15 mouse cellular contexts compared by ENCODE assay signal in the genomic region with DNA sequence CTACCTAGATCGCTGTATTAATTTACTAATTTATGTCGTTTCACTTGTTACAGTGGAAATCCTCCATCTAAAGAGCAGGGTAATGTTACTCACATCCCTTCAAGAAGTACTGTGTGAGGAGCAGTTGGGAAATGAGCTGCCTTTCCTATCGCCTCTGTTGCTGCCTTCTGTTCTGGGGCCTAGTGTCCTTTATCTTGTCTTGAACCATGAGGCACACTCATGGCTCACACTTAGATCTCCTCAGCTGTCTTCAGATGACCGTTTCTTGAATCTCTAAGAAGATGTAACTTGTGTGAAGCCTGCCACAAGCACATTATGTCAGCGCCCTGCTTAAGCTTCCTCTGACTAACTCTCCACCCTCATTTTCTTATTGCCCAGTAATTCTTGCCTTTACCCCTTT.
DNase-seq lines count a peak whose midpoint lies in the region; ATAC-seq and TF ChIP-seq lines count a peak whose summit lies in the region.
"Had no signal": no experiment of that assay in that cellular context is flagged by ENCODE, and none has a peak within 500 bp of the region (broad histone marks: within the 10 kb centered on the region; RNA-seq: fewer than 3 reads in every experiment).

No protein-coding gene starts in this region.

- ATAC-seq in heart, embryonic 12.5 days (ENCODE audit: insufficient number of reproducible peaks, low FRiP score): no peak
- ATAC-seq in lung, embryonic 14.5 days (ENCODE audit: insufficient read depth): no peak
- no peak for ATAC-seq in stomach, embryonic 14.5 days (ENCODE audit: insufficient number of reproducible peaks, insufficient read depth, low FRiP score, low read depth)
- ATAC-seq: hindbrain, embryonic 16.5 days; midbrain, embryonic 15.5 days had no signal

- H3K9ac ChIP-seq in heart, embryonic 12.5 days: no peak overlapping the region
- H3K9ac ChIP-seq in lung, embryonic 14.5 days: no peak overlapping the region
- no peak overlapping the region for H3K9ac ChIP-seq in stomach, embryonic 14.5 days (replicated peaks; ENCODE audit: low read depth, low read length)
- H3K9ac ChIP-seq: midbrain, embryonic 15.5 days had no signal

- H3K4me3 ChIP-seq in heart, embryonic 12.5 days: no peak overlapping the region
- no peak overlapping the region for H3K4me3 ChIP-seq in lung, embryonic 14.5 days (ENCODE audit: low read depth, low read length)
- H3K4me3 ChIP-seq in stomach, embryonic 14.5 days (ENCODE audit: low read depth, low read length): no peak overlapping the region
- H3K4me3 ChIP-seq: layer of hippocampus, adult 2 months; midbrain, embryonic 15.5 days had no signal

- peak overlapping the region; percentile 29 for H3K27ac ChIP-seq in heart, embryonic 12.5 days (ENCODE audit: poor library complexity, severe bottlenecking)
- 0 out of 2 replicates have a peak overlapping the region, but pooled peaks have one; percentile 22 for H3K27ac ChIP-seq in lung, embryonic 14.5 days (ENCODE audit: low read depth)
- H3K27ac ChIP-seq in stomach, embryonic 14.5 days (ENCODE audit: low read length): peak overlapping the region; percentile 21; the same call in 1 of the 2 replicates
- H3K27ac ChIP-seq: midbrain, embryonic 15.5 days had no signal

- no peak overlapping the region for H3K4me2 ChIP-seq in heart, embryonic 12.5 days
- H3K4me2 ChIP-seq in lung, embryonic 14.5 days: no peak overlapping the region
- H3K4me2 ChIP-seq in stomach, embryonic 14.5 days (replicated peaks; ENCODE audit: low read depth, low read length): no peak overlapping the region
- H3K4me2 ChIP-seq: midbrain, embryonic 15.5 days had no signal

- no peaks in the 10 kb centered on the region for H3K9me3 ChIP-seq in heart, embryonic 12.5 days (replicated peaks)
- no peaks in the 10 kb centered on the region for H3K9me3 ChIP-seq in lung, embryonic 14.5 days (ENCODE audit: low read depth, low read length)
- no peaks in the 10 kb centered on the region for H3K9me3 ChIP-seq in stomach, embryonic 14.5 days (ENCODE audit: control insufficient read depth, low read depth, low read length)
- H3K9me3 ChIP-seq: midbrain, embryonic 15.5 days had no signal

- no peaks in the 10 kb centered on the region for H3K27me3 ChIP-seq in heart, embryonic 12.5 days (replicated peaks)
- no peaks in the 10 kb centered on the region for H3K27me3 ChIP-seq in lung, embryonic 14.5 days (ENCODE audit: insufficient read depth, low read length)
- H3K27me3 ChIP-seq in stomach, embryonic 14.5 days (ENCODE audit: control insufficient read depth, insufficient read depth, low read length): no peaks in the 10 kb centered on the region
- H3K27me3 ChIP-seq: midbrain, embryonic 15.5 days had no signal

- WGBS in heart, embryonic 12.5 days: 63% methylated on average over 5 of the region's 5 CpGs
- 80% methylated on average over 5 of the region's 5 CpGs for WGBS in lung, embryonic 14.5 days
- WGBS in stomach, embryonic 14.5 days: 84% methylated on average over 5 of the region's 5 CpGs

- peaks cover 48% of the 10 kb centered on the region for H3K4me1 ChIP-seq in heart, embryonic 12.5 days (replicated peaks)
- peaks cover 11% of the 10 kb centered on the region for H3K4me1 ChIP-seq in lung, embryonic 14.5 days (ENCODE audit: insufficient read depth)
- peaks cover 19% of the 10 kb centered on the region for H3K4me1 ChIP-seq in stomach, embryonic 14.5 days (ENCODE audit: control insufficient read depth, insufficient read depth, low read length)

- DNase-seq in heart, adult 18-20 months: no peak
- no peak for DNase-seq in lung, embryonic 14.5 days
- no peak for DNase-seq in lung, postnatal 4 days
- peak; percentile 38 for DNase-seq in liver
- no peak for DNase-seq in layer of hippocampus, postnatal 36 days
- DNase-seq: adrenal gland, adult 8-10 months; B cell, adult 2 months; cerebellum, adult 9-11 months; right cerebral cortex, postnatal 25 days; thymus, postnatal 25 days had no signal

- peaks cover 11% of the 10 kb centered on the region for H3K36me3 ChIP-seq in heart, embryonic 12.5 days
- H3K36me3 ChIP-seq in lung, embryonic 14.5 days (ENCODE audit: insufficient read depth): peaks cover 7% of the 10 kb centered on the region; the same call in 1 of the 2 replicates
- H3K36me3 ChIP-seq in stomach, embryonic 14.5 days (ENCODE audit: control insufficient read depth, insufficient read depth, low read length): 0 out of 2 replicates have a peak, but pooled peaks cover 4% of the 10 kb centered on the region
- H3K36me3 ChIP-seq: midbrain, embryonic 15.5 days had no signal

- TF ChIP-seq CTCF in lung, embryonic 14.5 days (IDR thresholded peaks at IDR 0.05; ENCODE audit: low read depth): no peak
